Mouse (Mus musculus): Measurements from ENCODE around the gene Nol9.

DNA sequence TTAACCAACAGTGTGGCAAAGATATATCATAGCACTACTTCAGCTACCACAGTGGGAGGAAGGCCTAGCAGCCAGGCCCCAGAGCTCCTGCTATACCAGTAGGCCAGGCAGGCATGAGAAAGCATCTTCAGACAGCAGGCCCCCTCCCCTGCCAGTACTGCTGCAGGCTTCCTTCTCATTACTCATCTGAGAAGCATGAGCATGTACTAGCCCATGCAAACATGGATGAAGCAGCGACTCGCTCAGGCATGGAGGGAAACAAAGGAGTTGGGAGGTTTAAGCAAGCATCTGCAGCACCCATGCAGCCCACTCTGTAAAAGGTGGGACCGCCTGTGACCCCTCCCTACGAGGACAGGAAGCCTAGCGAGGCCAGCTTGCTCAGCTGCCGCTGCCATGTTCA, 20.0 kb upstream of the Nol9 start:
- no peak for TF ChIP-seq CTCF (IDR thresholded peaks at IDR 0.05; ENCODE audit: borderline replicate concordance, extremely low read depth, insufficient read depth, insufficient read length)
- no peak for TF ChIP-seq POLR2A (IDR thresholded peaks at IDR 0.05; ENCODE audit: borderline replicate concordance, extremely low read depth, insufficient read depth, insufficient read length, poor library complexity, severe bottlenecking)
